Comparison of ENCODE assay signal across 23 mouse cellular contexts in the genomic region with DNA sequence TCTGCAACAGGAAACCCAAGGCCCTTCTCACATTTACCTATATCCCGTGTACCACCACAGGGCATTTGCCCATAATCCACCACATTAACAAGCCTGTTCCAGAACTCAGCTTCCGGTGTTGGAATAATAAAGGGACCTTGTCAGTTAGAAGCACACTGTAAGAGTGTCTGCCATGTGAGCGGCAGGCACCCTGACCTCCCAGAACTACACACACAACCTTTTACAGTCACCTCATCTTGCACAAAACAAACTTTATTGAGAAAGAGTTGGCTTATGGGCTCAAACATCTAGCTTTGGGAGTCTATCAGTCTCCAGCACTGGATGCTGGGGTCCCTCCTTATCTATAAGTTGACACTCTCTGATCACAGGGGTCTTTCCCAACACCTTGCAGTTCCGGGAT. TPM values are rescaled to one million over a fixed set of nuclear protein-coding genes. Genes with fewer than 3 reads are reported as not detected.
"Had no signal": no experiment of that assay in that cellular context is flagged by ENCODE, and none has a peak within 500 bp of the region (broad histone marks: within the 10 kb centered on the region; RNA-seq: fewer than 3 reads in every experiment).

No protein-coding gene starts in this region.

- H3K9me3 ChIP-seq: intestine, embryonic 15.5 days; liver, embryonic 13.5 days; lung, embryonic 15.5 days; neural tube, embryonic 12.5 days; neural tube, embryonic 15.5 days had no signal

- DNase-seq: layer of hippocampus, adult 9-11 months; layer of hippocampus, postnatal 36 days; liver, embryonic 13.5 days; lung, postnatal 4 days; midbrain, embryonic 14.5 days; right cerebral cortex, adult 18-20 months; right cerebral cortex, postnatal 14 days; right cerebral cortex, postnatal 4 days; thymus, postnatal 25 days had no signal

- ATAC-seq: intestine, embryonic 15.5 days had no signal

- H3K27ac ChIP-seq: intestine, embryonic 15.5 days; layer of hippocampus, adult 2 months; left cerebral cortex, adult 2 months; liver, embryonic 13.5 days; lung, embryonic 15.5 days; neural tube, embryonic 12.5 days; neural tube, embryonic 15.5 days; stomach, postnatal 0 days had no signal

- H3K4me1 ChIP-seq: intestine, embryonic 15.5 days; lung, embryonic 15.5 days had no signal

- H3K9ac ChIP-seq: intestine, embryonic 15.5 days; liver, embryonic 13.5 days; lung, embryonic 15.5 days; neural tube, embryonic 12.5 days; neural tube, embryonic 15.5 days had no signal

- H3K4me2 ChIP-seq: intestine, embryonic 15.5 days; liver, embryonic 13.5 days; lung, embryonic 15.5 days; midbrain, embryonic 11.5 days; neural tube, embryonic 12.5 days; neural tube, embryonic 15.5 days had no signal

- H3K4me3 ChIP-seq: intestine, embryonic 15.5 days; layer of hippocampus, adult 2 months; left cerebral cortex, adult 2 months; liver, embryonic 13.5 days; lung, embryonic 15.5 days; neural tube, embryonic 12.5 days; neural tube, embryonic 15.5 days had no signal

- H3K27me3 ChIP-seq: intestine, embryonic 15.5 days; liver, embryonic 13.5 days; lung, embryonic 15.5 days; neural tube, embryonic 12.5 days; neural tube, embryonic 15.5 days had no signal

RNA-seq across cellular contexts. Expression of a gene that starts 22.2 kb away (rescaled TPM):
- polyA plus RNA-seq: intestine, embryonic 15.5 days; kidney, embryonic 16.5 days; limb, embryonic 11.5 days; liver, embryonic 13.5 days; liver, embryonic 16.5 days; lung, embryonic 15.5 days; midbrain, embryonic 11.5 days; midbrain, embryonic 14.5 days; midbrain, postnatal 0 days; neural tube, embryonic 12.5 days; neural tube, embryonic 15.5 days; stomach, embryonic 14.5 days; stomach, postnatal 0 days; thymus, postnatal 0 days had no signal
